ENCODE assay signal across 25 mouse cellular contexts in the genomic region with DNA sequence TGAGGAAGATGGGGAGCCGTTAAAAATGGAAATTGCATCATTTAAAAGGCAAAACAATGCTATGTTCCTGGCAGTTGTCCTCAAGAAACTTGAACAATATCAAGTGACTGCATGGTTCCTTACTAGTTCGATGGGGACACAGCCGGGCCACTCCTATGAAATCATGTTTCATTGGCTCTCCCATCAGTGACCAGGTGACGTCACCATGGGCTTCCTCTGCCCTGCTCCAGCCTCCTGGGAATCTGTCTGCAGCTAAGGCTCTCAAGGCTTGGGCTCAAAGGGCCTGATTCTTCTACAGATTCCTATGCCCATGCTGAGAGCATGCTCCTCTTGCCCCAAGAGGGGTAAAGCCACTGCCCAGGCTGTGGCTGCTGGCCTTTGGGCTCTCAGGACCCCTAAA.
"Had no signal": no experiment of that assay in that cellular context is flagged by ENCODE, and none has a peak within 500 bp of the region (broad histone marks: within the 10 kb centered on the region; RNA-seq: fewer than 3 reads in every experiment).

No protein-coding gene starts in this region.

- H3K27ac ChIP-seq: heart, adult 2 months; heart, embryonic 10.5 days; hindbrain, embryonic 10.5 days; hindbrain, embryonic 14.5 days; intestine, embryonic 15.5 days; left cerebral cortex, adult 2 months; limb, embryonic 10.5 days; limb, embryonic 12.5 days; liver, embryonic 13.5 days; liver, embryonic 15.5 days had no signal

- H3K9me3 ChIP-seq: heart, embryonic 10.5 days; hindbrain, embryonic 10.5 days; intestine, embryonic 15.5 days; limb, embryonic 10.5 days; limb, embryonic 12.5 days; liver, embryonic 13.5 days; liver, embryonic 15.5 days had no signal

- H3K9ac ChIP-seq: forebrain, postnatal 0 days; heart, embryonic 12.5 days; hindbrain, embryonic 14.5 days; intestine, embryonic 15.5 days; limb, embryonic 12.5 days; liver, embryonic 13.5 days; liver, embryonic 15.5 days; liver, postnatal 0 days had no signal

- DNase-seq: forebrain, postnatal 0 days; gastrocnemius, postnatal 14 days; gastrocnemius, postnatal 36 days; heart, adult 2 months; heart, postnatal 10 days; heart, postnatal 4 days; kidney, adult 2 months; kidney, adult 9 months; kidney, postnatal 10 days; liver; liver, embryonic 13.5 days; liver, postnatal 0 days had no signal

- H3K27me3 ChIP-seq: heart, embryonic 12.5 days; intestine, embryonic 15.5 days; limb, embryonic 12.5 days; liver, embryonic 13.5 days; liver, embryonic 15.5 days had no signal

- H3K4me2 ChIP-seq: heart, embryonic 12.5 days; hindbrain, embryonic 14.5 days; intestine, embryonic 15.5 days; limb, embryonic 12.5 days; liver, embryonic 11.5 days; liver, embryonic 13.5 days; liver, embryonic 15.5 days had no signal

- ATAC-seq: forebrain, postnatal 0 days; hindbrain, embryonic 16.5 days; inflammation-experienced regulatory T-cells, adult 6 months; intestine, embryonic 15.5 days; intestine, postnatal 0 days; liver, postnatal 0 days had no signal

- H3K36me3 ChIP-seq: heart, embryonic 10.5 days; heart, embryonic 12.5 days; hindbrain, embryonic 10.5 days; intestine, embryonic 15.5 days; limb, embryonic 10.5 days; limb, embryonic 12.5 days; liver, embryonic 13.5 days; liver, embryonic 15.5 days had no signal

- H3K4me3 ChIP-seq: heart, adult 2 months; heart, embryonic 10.5 days; heart, embryonic 12.5 days; hindbrain, embryonic 10.5 days; intestine, embryonic 15.5 days; left cerebral cortex, adult 2 months; limb, embryonic 10.5 days; limb, embryonic 12.5 days; liver, embryonic 13.5 days; liver, embryonic 15.5 days had no signal

- H3K4me1 ChIP-seq: heart, embryonic 12.5 days; hindbrain, embryonic 10.5 days; intestine, embryonic 15.5 days; liver, embryonic 15.5 days had no signal
